Mouse (Mus musculus) fibroblast of lung, adult 2 months (primary cell): ENCODE measurements around the gene Cdca7.

Source experiments
- DNase-seq: peaks from one replicate; pipeline ENCODE4 v3.0.0-alpha.2; 2011; ENCODE audit warnings: low read depth

Gene Cdca7

DNA sequence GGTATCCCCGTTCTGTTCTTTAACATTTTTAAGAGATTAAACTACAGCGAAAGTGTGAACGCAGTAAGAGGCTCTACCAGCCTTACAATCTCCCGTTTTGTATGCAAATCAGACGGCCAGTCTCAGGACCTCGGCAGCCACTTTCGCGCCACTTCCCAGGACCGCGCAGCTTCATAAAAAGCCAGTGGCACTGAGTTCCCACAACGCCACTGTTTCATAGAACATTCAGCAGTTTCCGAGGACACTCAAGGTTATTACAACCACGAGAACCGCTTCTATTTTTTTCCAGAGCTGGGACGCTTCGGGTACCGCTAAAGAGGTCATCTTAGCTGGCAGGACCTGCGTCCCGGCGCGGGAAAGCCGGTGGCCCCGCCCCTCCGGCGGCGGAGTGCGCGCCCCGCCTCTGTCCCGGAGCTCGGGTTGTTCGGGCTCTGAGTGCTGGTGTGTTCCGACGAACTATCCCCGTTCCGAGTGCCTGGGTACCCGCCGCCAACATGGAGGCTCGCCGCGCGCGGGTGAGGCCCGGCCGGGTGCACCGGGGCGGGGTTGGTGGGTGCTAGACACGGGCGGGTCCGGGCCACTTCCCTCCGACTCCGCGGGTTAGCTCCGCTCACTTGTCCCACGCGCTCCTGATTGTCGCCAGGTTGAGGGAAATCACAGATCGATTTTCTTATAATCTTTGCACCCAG is at the start of gene Cdca7:
Gene Cdca7 (plus strand): TSS at position 363 of the 689 bp plus-strand sequence.
- DNase-seq = no peak

DNA sequence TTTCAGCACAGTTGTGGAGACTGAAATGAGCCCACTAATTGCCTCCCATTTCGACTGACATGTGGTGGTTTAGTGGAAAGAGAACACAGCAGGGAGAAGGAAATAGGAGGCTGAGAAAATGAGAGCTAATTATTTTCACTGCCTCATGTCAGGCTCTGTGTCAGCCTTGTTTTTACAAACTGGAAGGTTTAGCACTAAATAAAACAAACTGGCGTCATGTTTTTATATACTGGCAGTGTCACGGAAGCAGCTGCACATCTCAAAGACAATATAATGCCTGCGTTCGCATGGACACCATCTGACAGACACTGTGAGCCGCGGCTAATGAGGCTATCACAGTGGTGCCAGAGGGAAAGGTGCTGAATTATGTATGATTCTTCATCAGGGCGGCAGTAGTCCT is 49.2 kb upstream of the Cdca7 start:
- no peak for DNase-seq

DNA sequence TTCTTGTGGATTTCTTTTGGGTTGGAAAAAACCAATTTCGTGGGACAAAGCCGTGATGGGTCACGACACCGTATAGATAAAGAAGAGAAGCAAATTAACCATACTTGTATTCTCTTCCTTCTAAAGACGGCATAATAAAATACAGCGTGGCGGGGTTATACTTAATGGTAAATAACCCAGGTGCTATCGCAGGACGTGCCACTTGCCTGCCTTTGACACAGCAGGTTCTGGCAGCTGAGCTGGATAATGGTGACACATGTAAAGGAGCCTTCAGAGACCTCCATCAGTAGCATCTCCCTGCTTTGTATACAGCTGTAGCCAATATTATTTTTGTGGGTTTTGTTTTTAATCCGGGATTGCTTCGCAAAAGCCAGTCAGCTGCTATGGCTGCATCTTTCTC is 48.7 kb upstream of the Cdca7 start:
- no peak for DNase-seq

GRCm38 (mm10) chr2:72438941-72439533 is 36.9 kb upstream of the Cdca7 start:
- DNase-seq = no peak

DNA sequence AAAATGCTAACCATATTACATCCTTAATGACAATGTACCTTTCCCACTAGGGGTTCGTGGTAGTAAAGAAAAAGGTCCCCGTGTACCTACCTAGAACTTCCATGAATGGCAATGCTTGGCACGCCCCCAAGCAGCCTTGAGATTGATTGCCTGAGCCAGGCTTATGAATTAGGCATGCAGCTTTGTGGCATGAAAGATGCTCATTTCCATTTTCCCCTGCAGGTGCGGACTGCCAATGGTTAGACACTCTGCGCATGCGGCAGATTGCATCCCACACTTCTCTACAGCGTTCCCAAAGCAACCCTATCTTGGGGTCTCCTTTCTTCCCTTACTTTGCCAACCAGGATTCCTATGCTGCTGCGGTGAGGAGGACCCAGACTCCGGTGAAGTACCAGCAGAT is 34.9 kb upstream of the Cdca7 start:
- no peak for DNase-seq

DNA sequence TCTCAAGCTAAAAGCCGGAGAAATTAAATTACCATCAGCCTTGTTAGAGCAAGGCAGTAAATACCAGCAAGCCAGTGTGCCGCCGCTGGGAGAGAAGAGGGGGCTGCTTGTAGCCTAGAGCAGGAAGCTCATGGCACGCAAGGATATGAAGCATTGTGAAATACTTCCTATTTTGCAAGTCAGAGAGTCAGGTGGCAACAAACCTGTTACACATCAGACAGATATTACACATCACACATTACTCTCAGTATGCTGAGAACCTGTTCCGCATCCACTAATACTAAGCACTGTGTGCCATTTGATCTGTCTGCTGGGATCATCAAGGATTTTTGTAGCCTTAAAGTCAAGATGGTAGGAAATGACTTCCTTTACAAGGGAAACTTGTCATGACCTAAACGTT is 33.1 kb upstream of the Cdca7 start:
- no peak for DNase-seq

DNA sequence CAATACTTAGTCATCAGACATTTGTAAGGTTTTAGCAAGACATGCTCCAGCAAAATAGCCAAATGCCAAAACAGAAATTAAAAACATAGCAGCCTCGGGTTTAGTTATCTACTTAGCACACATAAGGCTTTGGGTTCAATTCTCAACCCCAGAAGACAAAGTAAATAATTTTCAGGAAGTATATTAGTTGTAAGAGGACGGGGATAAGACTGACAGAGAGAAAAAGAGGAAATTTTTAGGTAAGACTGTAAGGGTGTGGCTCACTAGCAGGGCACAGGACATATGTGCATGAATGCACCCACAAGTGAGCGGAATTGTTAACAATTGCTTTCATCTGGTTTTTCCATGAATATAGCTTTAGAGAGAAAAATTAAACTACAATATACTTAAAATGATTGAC is 32.0 kb upstream of the Cdca7 start:
- no peak for DNase-seq

DNA sequence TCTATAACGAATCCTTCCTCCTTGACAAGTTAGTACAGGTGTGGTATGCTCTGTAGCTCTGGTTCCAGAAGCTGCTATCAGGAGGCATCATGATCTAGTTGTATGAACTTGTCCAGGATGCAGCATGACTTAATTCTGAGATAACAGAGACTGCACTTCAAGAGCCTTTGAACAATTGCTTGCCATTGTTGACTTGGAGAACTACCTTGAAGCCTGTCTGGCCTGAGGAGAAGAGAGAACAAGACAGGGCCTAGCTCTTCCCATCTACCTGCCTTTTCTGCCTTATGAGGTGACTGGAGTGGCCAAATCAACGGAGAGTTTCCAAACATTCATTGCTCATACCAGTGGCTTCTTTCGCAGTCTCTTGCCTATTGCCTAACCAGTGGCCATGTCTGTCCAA is 29.9 kb upstream of the Cdca7 start:
- no peak for DNase-seq

DNA sequence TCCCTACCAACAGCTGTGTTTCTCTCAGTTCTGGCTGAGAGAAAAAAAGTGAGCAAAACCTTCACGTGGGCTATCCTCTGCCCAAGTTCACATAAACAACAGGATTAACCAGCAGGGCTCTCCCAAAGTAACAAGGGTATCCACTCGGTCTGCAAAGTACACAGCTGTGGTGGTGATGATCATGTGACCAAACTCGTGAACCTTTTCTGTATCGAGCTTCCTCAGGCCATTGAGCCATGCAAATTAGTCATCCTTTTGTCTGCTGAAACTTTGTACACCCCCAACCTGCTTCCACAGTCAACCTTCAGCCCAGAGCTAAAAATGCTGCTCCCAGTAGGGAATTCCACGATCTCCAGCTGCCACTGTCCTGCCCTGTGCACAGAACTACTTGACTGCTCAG is 29.3 kb upstream of the Cdca7 start:
- no peak for DNase-seq

- no peak for DNase-seq
Observed at GRCm38 (mm10) chr2:72453563-72453962, 22.4 kb upstream of the Cdca7 start.

GRCm38 (mm10) chr2:72456189-72456588 is 19.8 kb upstream of the Cdca7 start:
- DNase-seq = no peak

GRCm38 (mm10) chr2:72464376-72465014 is 11.5 kb upstream of the Cdca7 start:
- DNase-seq = no peak

- no peak for DNase-seq
Observed at GRCm38 (mm10) chr2:72467604-72468003, 8.4 kb upstream of the Cdca7 start.

DNA sequence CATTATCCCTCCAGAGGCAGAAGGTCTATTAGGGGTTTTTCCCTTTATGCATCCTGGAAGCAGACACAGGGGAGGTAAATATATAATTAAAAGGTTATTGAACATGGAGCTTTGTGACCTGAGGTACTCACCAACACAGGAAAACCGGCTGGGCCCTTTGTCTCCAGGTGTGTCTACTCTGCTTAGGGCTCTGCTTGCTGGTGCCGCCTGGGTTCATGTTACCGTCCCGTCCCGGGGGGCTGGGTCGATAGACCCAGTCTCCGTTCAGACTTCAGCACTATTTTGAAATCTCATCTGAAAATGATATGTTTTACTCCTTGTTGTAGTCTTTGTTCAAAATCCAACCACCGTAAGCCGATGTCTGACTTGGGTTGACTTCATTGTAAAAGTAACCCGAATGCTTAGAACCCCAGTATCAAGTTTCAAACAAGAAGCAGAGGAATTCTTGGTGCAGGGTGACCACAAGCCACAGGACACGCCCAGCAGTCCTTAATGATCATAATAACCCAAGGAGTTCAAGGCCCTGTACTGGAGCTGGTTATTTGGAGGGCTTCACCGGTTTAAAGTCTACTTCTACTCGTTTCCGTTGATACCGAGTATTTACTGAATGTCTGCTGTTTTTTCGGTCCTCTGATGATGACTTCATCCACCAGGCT is 4.4 kb upstream of the Cdca7 start:
- no peak for DNase-seq

GRCm38 (mm10) chr2:72474531-72475287 is 1.2 kb upstream of the Cdca7 start:
- no peak for DNase-seq

DNA sequence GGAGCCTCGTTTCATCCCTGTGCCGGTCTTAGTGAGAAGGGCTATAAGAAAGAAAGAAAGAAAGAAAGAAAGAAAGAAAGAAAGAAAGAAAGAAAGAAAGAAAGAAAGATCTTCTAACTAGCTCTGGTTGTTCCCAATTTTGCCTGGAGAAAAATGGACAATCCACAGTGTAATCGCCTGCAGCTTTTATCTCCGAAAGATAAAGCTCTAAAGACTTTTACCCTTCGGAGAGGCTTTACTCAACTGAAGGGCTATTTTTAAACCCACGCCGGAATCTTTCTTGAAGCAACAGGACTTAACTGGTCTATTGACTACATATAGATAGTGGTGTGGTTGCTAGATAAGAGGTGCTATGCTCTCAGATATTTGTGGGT is 549 bp upstream of the Cdca7 start:
- DNase-seq = no peak

DNA sequence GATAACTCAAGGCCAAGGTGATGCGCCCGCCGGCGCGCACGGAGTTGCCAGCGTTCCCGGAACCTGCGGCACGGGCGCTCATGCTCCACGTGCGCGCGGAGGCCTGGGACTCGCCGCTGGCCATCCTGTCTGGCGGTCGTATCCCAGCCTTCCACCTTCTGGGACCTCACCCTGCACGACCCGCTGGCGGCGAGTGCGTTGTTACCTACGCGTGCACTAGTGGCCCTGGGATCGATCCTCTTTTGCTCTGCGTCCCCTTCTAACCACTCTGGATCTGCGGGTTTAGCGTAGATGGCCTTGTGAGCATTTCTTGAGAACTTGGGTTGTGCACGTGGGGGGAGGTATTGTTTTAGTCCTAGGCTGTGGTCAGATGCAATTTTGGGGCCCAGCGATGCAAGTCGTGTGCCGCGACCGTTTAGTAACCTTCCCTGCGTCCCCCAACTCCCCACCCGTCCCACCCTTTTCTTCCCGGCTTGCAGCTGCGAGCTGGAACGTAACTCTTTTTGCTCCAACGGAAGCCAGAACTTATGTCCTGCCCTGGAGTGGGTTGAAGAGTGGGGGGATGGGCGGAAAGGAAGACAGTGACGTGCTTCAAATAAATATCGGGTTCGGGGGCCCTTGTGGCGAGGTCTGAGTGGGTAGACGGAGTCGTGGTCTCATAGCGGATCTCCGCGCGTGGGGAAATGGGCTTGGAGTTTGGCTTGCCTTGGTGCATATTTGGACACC is 690 bp downstream of the Cdca7 start:
- no peak for DNase-seq

GRCm38 (mm10) chr2:72477221-72477620 is 1.3 kb downstream of the Cdca7 start:
- DNase-seq = no peak

DNA sequence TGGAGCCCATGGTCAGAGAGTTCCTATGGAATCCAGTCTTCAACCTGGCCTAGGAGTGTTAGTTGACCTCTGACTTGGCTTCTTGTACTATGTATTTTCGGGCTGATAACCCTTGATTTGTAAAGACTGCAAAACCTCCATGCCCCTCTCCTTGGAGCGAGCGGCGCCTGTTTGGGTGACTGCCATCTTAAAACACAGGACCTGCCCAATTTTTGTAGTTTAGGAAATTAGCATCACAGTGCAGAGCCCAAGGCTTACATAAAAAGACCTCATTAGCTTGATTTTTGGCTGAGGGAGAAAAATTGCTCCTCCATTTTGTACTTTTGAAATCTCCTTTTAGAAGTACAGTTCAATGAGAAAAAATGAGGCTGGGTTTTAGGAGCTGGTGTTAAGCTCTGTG is 2.2 kb downstream of the Cdca7 start:
- no peak for DNase-seq

DNA sequence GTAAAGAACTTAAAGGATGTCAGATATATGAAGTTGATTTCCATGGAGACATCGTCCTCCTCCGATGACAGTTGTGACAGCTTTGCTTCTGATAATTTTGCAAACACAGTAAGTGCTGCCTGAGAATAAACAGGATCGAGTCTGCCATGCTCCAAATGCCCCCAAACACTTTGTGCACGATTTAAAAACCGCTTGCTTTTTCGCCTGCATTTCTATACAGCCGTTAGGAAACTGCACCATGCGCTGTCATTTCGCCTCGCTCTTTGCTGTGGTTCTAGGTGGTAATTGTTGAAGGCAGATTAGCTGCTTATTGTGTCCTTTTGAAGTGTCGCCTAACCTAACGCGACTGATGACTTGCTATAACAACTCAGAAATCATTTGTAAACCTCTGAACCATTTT is 3.0 kb downstream of the Cdca7 start:
- DNase-seq = no peak

GRCm38 (mm10) chr2:72479818-72480217 is 3.9 kb downstream of the Cdca7 start:
- DNase-seq = no peak

- no peak for DNase-seq
Observed at GRCm38 (mm10) chr2:72491650-72492049, 15.7 kb downstream of the Cdca7 start.
